In the genomic region with DNA sequence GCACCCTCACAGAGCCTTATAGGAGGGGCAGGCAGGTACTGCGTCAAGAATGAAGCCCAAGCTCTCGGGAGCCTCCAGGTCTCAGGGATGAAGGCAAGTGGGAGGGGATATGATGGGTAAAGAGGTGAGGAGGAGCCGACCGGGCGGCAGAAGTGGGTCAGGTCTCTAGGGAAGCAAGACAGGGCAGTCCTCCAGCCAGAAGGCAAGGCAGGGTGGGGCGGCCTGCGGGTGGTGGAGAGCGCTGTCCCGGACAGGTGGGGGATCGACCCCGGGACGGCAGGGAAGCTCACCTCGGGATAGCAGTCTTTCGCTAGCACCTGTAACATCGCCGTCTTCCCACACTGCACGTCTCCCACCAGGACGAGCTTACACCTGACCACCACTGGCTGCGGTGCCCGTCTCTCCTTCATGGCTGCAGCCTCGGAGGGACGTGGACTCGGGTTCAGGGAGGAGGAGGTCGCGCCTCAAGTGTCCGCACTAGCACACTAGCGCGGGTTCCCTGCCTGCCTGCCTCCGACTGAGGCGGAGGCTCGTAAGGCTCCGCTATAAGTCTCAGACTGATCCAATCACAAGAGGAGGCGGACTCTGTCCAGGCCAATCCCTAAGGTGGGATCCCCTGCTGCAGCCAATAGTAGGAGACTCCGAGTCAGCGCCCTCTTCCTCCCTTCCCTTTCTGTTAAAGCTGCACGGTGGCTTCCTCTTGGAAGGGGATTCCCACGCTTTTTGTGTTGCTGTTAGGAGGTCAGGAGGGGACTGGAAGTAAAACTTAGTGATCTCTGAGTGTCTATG, we compare ENCODE assay signal across 8 mouse cellular contexts. TPM values are rescaled to one million over a fixed set of nuclear protein-coding genes. Genes with fewer than 3 reads are reported as not detected.
DNase-seq lines count a peak whose midpoint lies in the region; ATAC-seq and TF ChIP-seq lines count a peak whose summit lies in the region.

A gene (minus strand): TSS at position 522 of the 789 bp plus-strand sequence.

- no peak for TF ChIP-seq CTCF in brain, embryonic 14.5 days (IDR thresholded peaks at IDR 0.05; ENCODE audit: borderline replicate concordance, extremely low read depth, insufficient read depth, insufficient read length)
- TF ChIP-seq CTCF in midbrain, postnatal 0 days (IDR thresholded peaks at IDR 0.05), result peak; percentile 55

- H3K27me3 ChIP-seq in erythroblast, embryonic 14.5 days (ENCODE audit: control insufficient read depth), result peaks cover 89% of the 10 kb centered on the region
- H3K27me3 ChIP-seq in heart, embryonic 11.5 days (ENCODE audit: control insufficient read depth, insufficient read depth, low read length), result peaks cover 36% of the 10 kb centered on the region
- peaks cover 73% of the 10 kb centered on the region for H3K27me3 ChIP-seq in kidney, embryonic 15.5 days
- peaks cover 52% of the 10 kb centered on the region for H3K27me3 ChIP-seq in limb, embryonic 15.5 days
- H3K27me3 ChIP-seq in midbrain, postnatal 0 days (ENCODE audit: insufficient read depth, low read length), result no peaks in the 10 kb centered on the region

- no peaks in the 10 kb centered on the region for H3K36me3 ChIP-seq in erythroblast, embryonic 14.5 days (ENCODE audit: control insufficient read depth)
- no peaks in the 10 kb centered on the region for H3K36me3 ChIP-seq in heart, embryonic 11.5 days (ENCODE audit: control insufficient read depth, insufficient read depth, low read length)
- no peaks in the 10 kb centered on the region for H3K36me3 ChIP-seq in kidney, embryonic 15.5 days
- H3K36me3 ChIP-seq in limb, embryonic 15.5 days, result no peaks in the 10 kb centered on the region
- 0 out of 2 replicates have a peak, but pooled peaks cover 4% of the 10 kb centered on the region for H3K36me3 ChIP-seq in midbrain, postnatal 0 days (ENCODE audit: insufficient read depth, low read length)

- ATAC-seq in heart, embryonic 11.5 days (replicated peaks; ENCODE audit: insufficient number of reproducible peaks, low FRiP score, low TSS enrichment), result peak; percentile 91
- peak; percentile 96 for ATAC-seq in kidney, embryonic 15.5 days (replicated peaks; ENCODE audit: low FRiP score)
- peak; percentile 95 for ATAC-seq in limb, embryonic 15.5 days (ENCODE audit: insufficient number of reproducible peaks, low FRiP score, low TSS enrichment, low read depth)
- peak; percentile 92 for ATAC-seq in midbrain, postnatal 0 days (ENCODE audit: low FRiP score)

- peak within 1 kb of the TSS; percentile 82 for H3K4me2 ChIP-seq in heart, embryonic 11.5 days
- peak within 1 kb of the TSS; percentile 70 for H3K4me2 ChIP-seq in kidney, embryonic 15.5 days
- H3K4me2 ChIP-seq in limb, embryonic 15.5 days, result peak within 1 kb of the TSS; percentile 77
- peak within 1 kb of the TSS; percentile 98 for H3K4me2 ChIP-seq in midbrain, postnatal 0 days (ENCODE audit: low read depth, low read length, poor library complexity, severe bottlenecking)

- H3K27ac ChIP-seq in heart, embryonic 11.5 days (ENCODE audit: low read depth, low read length), result no peak within 1 kb of the TSS
- no peak within 1 kb of the TSS for H3K27ac ChIP-seq in kidney, embryonic 15.5 days
- H3K27ac ChIP-seq in limb, embryonic 15.5 days, result no peak within 1 kb of the TSS
- no peak within 1 kb of the TSS; the same call in 1 of the 2 replicates for H3K27ac ChIP-seq in midbrain, postnatal 0 days (ENCODE audit: low read depth, low read length)

- peak within 1 kb of the TSS; percentile 30 for H3K9ac ChIP-seq in heart, embryonic 11.5 days (ENCODE audit: low read depth, low read length)
- H3K9ac ChIP-seq in kidney, embryonic 15.5 days, result no peak within 1 kb of the TSS
- no peak within 1 kb of the TSS for H3K9ac ChIP-seq in limb, embryonic 15.5 days
- H3K9ac ChIP-seq in midbrain, postnatal 0 days (replicated peaks; ENCODE audit: low read length, poor library complexity, severe bottlenecking), result peak within 1 kb of the TSS; percentile 66

- peak; percentile 86 for DNase-seq in CD4-positive, CD25-positive, alpha-beta regulatory T cell, adult 2 months (ENCODE audit: low read depth, low spot score)
- peak; percentile 98 for DNase-seq in brain, embryonic 14.5 days (ENCODE audit: low read depth)
- peak; percentile 96 for DNase-seq in midbrain, postnatal 0 days (ENCODE audit: low spot score)
- DNase-seq in spleen, postnatal 10 days (ENCODE audit: low spot score in 2 of 2), result peak; percentile 26 to 59

- peak within 1 kb of the TSS; percentile 32 for H3K4me3 ChIP-seq in erythroblast, embryonic 14.5 days (replicated peaks)
- peak within 1 kb of the TSS; percentile 38 for H3K4me3 ChIP-seq in heart, embryonic 11.5 days (ENCODE audit: low read depth, low read length)
- peak within 1 kb of the TSS; percentile 38 for H3K4me3 ChIP-seq in kidney, embryonic 15.5 days (replicated peaks)
- H3K4me3 ChIP-seq in limb, embryonic 15.5 days, result peak within 1 kb of the TSS; percentile 39
- peak within 1 kb of the TSS; percentile 62 for H3K4me3 ChIP-seq in midbrain, postnatal 0 days (ENCODE audit: low read depth, low read length)

- peaks cover 5% of the 10 kb centered on the region; the same call in 1 of the 2 replicates for H3K9me3 ChIP-seq in erythroblast, embryonic 14.5 days (ENCODE audit: control insufficient read depth, low read length)
- H3K9me3 ChIP-seq in heart, embryonic 11.5 days (replicated peaks; ENCODE audit: control insufficient read depth, low read length), result no peaks in the 10 kb centered on the region
- H3K9me3 ChIP-seq in kidney, embryonic 15.5 days (replicated peaks), result no peaks in the 10 kb centered on the region
- no peaks in the 10 kb centered on the region for H3K9me3 ChIP-seq in limb, embryonic 15.5 days
- H3K9me3 ChIP-seq in midbrain, postnatal 0 days (ENCODE audit: low read length), result no peaks in the 10 kb centered on the region

- 0% methylated on average over 37 of the region's 37 CpGs for WGBS in heart, embryonic 11.5 days (ENCODE audit: insufficient replicate concordance)
- WGBS in kidney, embryonic 15.5 days, result under 1% methylated on average over 36 of the region's 37 CpGs
- WGBS in limb, embryonic 15.5 days, result under 1% methylated on average over 37 of the region's 37 CpGs
- WGBS in midbrain, postnatal 0 days, result under 1% methylated on average over 37 of the region's 37 CpGs

- TF ChIP-seq POLR2A in brain, embryonic 14.5 days (IDR thresholded peaks at IDR 0.05; ENCODE audit: borderline replicate concordance, extremely low read depth, insufficient read depth, insufficient read length, poor library complexity, severe bottlenecking), result peak; percentile 74; the same call in 1 of the 2 replicates

- peaks cover 10% of the 10 kb centered on the region for H3K4me1 ChIP-seq in erythroblast, embryonic 14.5 days (ENCODE audit: control insufficient read depth)
- peaks cover 25% of the 10 kb centered on the region for H3K4me1 ChIP-seq in heart, embryonic 11.5 days (ENCODE audit: control insufficient read depth, insufficient read depth, low read length)
- peaks cover 34% of the 10 kb centered on the region for H3K4me1 ChIP-seq in kidney, embryonic 15.5 days
- H3K4me1 ChIP-seq in limb, embryonic 15.5 days, result peaks cover 30% of the 10 kb centered on the region
- peaks cover 17% of the 10 kb centered on the region; the same call in 1 of the 2 replicates for H3K4me1 ChIP-seq in midbrain, postnatal 0 days (ENCODE audit: insufficient read depth, low read length)

RNA-seq across cellular contexts. Expression of the gene that starts here (rescaled TPM):
- polyA plus RNA-seq in brain, embryonic 14.5 days (2012; rRNA removed), result 13.7 and 14.0 TPM in 2 replicates
- polyA plus RNA-seq in erythroblast, embryonic 14.5 days (2012), result 0.02 TPM in 1 of 2 replicates, not detected in the other
- 1.2 and 1.6 TPM in 2 replicates for polyA plus RNA-seq in heart, embryonic 11.5 days (2014; fragmentation: Nextera tagmentation; extraction: Ambion mirVana)
- 0.62 and 0.99 TPM in 2 replicates for polyA plus RNA-seq in kidney, embryonic 15.5 days (2015; fragmentation: Nextera tagmentation; extraction: Ambion mirVana)
- polyA plus RNA-seq in limb, embryonic 15.5 days (2015; fragmentation: Nextera tagmentation; extraction: Ambion mirVana), result 0.71 and 0.95 TPM in 2 replicates
- total RNA-seq in midbrain, postnatal 0 days (2014; rRNA removed), result 34.5 and 42.9 TPM in 2 replicates
- 20.7 and 24.9 TPM in 2 replicates for polyA plus RNA-seq in midbrain, postnatal 0 days (2015; fragmentation: Nextera tagmentation; extraction: Ambion mirVana)

Comparison
In these comparisons a context has a peak if more than half of its experiments do, and no peak if none do; other contexts are left out.
1. Peak in ATAC-seq, H3K4me3 ChIP-seq and H3K4me2 ChIP-seq in kidney, embryonic 15.5 days; RNA of the gene not detected or under 1 TPM.
2. Peak in ATAC-seq, H3K4me3 ChIP-seq and H3K4me2 ChIP-seq in limb, embryonic 15.5 days; RNA of the gene not detected or under 1 TPM.
3. DNase-seq: peak in every context shown above with its lines; median percentile 98 in brain, embryonic 14.5 days; 96 in midbrain, postnatal 0 days; 86 in CD4-positive, CD25-positive, alpha-beta regulatory T cell, adult 2 months; 42 in spleen, postnatal 10 days.
4. H3K9ac ChIP-seq: peak in heart, embryonic 11.5 days (single experiment) and midbrain, postnatal 0 days (single experiment); none in kidney, embryonic 15.5 days (single experiment) and limb, embryonic 15.5 days (single experiment).
5. Peak in every context shown above with its lines, with median percentiles within 50 percentile points of each other: H3K4me3 ChIP-seq, ATAC-seq and H3K4me2 ChIP-seq.